Mouse (Mus musculus) ES-Bruce4 (cell line): Measurements from ENCODE around the gene Adamtsl1. TPM values are rescaled to one million over a fixed set of nuclear protein-coding genes. Genes with fewer than 3 reads are reported as not detected.

Experiments used
- H3K27ac ChIP-seq: 2 replicates; pipeline ENCODE4 v1.5.1; 2012; ENCODE audit warnings: low read length, inconsistent platforms; ENCODE audit not compliant: insufficient read depth
- H3K27me3 ChIP-seq: 2 replicates; pipeline ENCODE4 v1.6.1; 2012; ENCODE audit warnings: mild to moderate bottlenecking, low read length, inconsistent platforms; ENCODE audit not compliant: control insufficient read depth, poor library complexity, insufficient read depth, severe bottlenecking
- H3K36me3 ChIP-seq: 2 replicates; pipeline ENCODE4 v1.6.1; 2012; ENCODE audit warnings: inconsistent platforms, mild to moderate bottlenecking, low read length, moderate library complexity; ENCODE audit not compliant: control insufficient read depth, poor library complexity, insufficient read depth, severe bottlenecking
- H3K4me1 ChIP-seq: one replicate; pipeline ENCODE4 v1.8.1; 2011; ENCODE audit warnings: low read length; ENCODE audit not compliant: control insufficient read depth, insufficient read depth
- H3K4me3 ChIP-seq: 2 replicates; pipeline ENCODE4 v1.5.1; 2011; ENCODE audit warnings: low read depth, mild to moderate bottlenecking, low read length
- H3K9ac ChIP-seq: 2 replicates; pipeline ENCODE4 v1.6.1; 2012; ENCODE audit warnings: low read depth, mild to moderate bottlenecking, inconsistent platforms; ENCODE audit not compliant: poor library complexity, severe bottlenecking
- H3K9me3 ChIP-seq: replicated peaks from 2 replicates; pipeline ENCODE4 v1.6.1; 2012; ENCODE audit warnings: mild to moderate bottlenecking, low read length, inconsistent platforms; ENCODE audit not compliant: control insufficient read depth, poor library complexity, insufficient read depth, severe bottlenecking
- CTCF ChIP-seq: IDR thresholded peaks from one replicate; pipeline ENCODE4 v1.8.1; 2011; ENCODE audit warnings: low read depth, low read length
- EP300 ChIP-seq: IDR thresholded peaks from 2 replicates; pipeline ENCODE4 v1.6.1; 2011; ENCODE audit warnings: low read depth, low read length; ENCODE audit not compliant: insufficient read depth
- POLR2A ChIP-seq: IDR thresholded peaks from one replicate; pipeline ENCODE4 v1.8.1; 2011; ENCODE audit warnings: low read length; ENCODE audit not compliant: insufficient read depth
- polyA plus RNA-seq: library from polyadenylated mRNA; stranded (reverse); fragments of >200 nt; gene quantifications from 2 replicates; pipeline ENCODE4 v1.2.4, GENCODE M21; 2011; ENCODE audit warnings: low read depth; ENCODE audit not compliant: missing spikeins, insufficient read depth, insufficient read length

Adamtsl1 gene
- polyA plus RNA-seq, 1 experiment: 2.0 TPM

- H3K9ac ChIP-seq: no peak overlapping the region
- no peaks in the 10 kb centered on the region for H3K4me1 ChIP-seq
- no peaks in the 10 kb centered on the region for H3K27me3 ChIP-seq
- no peak overlapping the region for H3K4me3 ChIP-seq
- no peaks in the 10 kb centered on the region for H3K36me3 ChIP-seq
- H3K9me3 ChIP-seq: no peaks in the 10 kb centered on the region
- no peak overlapping the region for H3K27ac ChIP-seq
- no peak for TF ChIP-seq CTCF
These were observed 823.3 kb downstream of the Adamtsl1 start for GRCm38 (mm10) chr4:86337216-86337765.

- no peak for TF ChIP-seq EP300
- TF ChIP-seq CTCF: no peak
- TF ChIP-seq POLR2A: no peak
- H3K27ac ChIP-seq: no peak overlapping the region
- no peaks in the 10 kb centered on the region for H3K27me3 ChIP-seq
- H3K4me1 ChIP-seq: no peaks in the 10 kb centered on the region
- H3K36me3 ChIP-seq: no peaks in the 10 kb centered on the region
- no peak overlapping the region for H3K9ac ChIP-seq
- H3K9me3 ChIP-seq: no peaks in the 10 kb centered on the region
- H3K4me3 ChIP-seq: no peak overlapping the region
These were observed 835.4 kb downstream of the Adamtsl1 start for GRCm38 (mm10) chr4:86349341-86349740.

GRCm38 (mm10) chr4:86352121-86352520 lies 838.1 kb downstream of the Adamtsl1 start:
- H3K4me3 ChIP-seq: no peak overlapping the region
- H3K9ac ChIP-seq: no peak overlapping the region
- no peaks in the 10 kb centered on the region for H3K27me3 ChIP-seq
- no peaks in the 10 kb centered on the region for H3K36me3 ChIP-seq
- no peaks in the 10 kb centered on the region for H3K4me1 ChIP-seq
- H3K9me3 ChIP-seq: no peaks in the 10 kb centered on the region
- TF ChIP-seq CTCF (no peak), POLR2A (no peak), EP300 (no peak)
- no peak overlapping the region for H3K27ac ChIP-seq

GRCm38 (mm10) chr4:86353550-86353949 lies 839.6 kb downstream of the Adamtsl1 start:
- no peaks in the 10 kb centered on the region for H3K36me3 ChIP-seq
- no peak overlapping the region for H3K9ac ChIP-seq
- no peak overlapping the region for H3K4me3 ChIP-seq
- no peaks in the 10 kb centered on the region for H3K4me1 ChIP-seq
- TF ChIP-seq POLR2A (no peak), EP300 (no peak), CTCF (no peak)
- H3K27me3 ChIP-seq: no peaks in the 10 kb centered on the region
- no peaks in the 10 kb centered on the region for H3K9me3 ChIP-seq
- no peak overlapping the region for H3K27ac ChIP-seq

- H3K36me3 ChIP-seq: no peaks in the 10 kb centered on the region
- no peak overlapping the region for H3K27ac ChIP-seq
- TF ChIP-seq EP300 (no peak), CTCF (no peak), POLR2A (no peak)
- no peak overlapping the region for H3K4me3 ChIP-seq
- H3K4me1 ChIP-seq: no peaks in the 10 kb centered on the region
- H3K9ac ChIP-seq: no peak overlapping the region
- no peaks in the 10 kb centered on the region for H3K9me3 ChIP-seq
- H3K27me3 ChIP-seq: no peaks in the 10 kb centered on the region
These were observed 845.4 kb downstream of the Adamtsl1 start for GRCm38 (mm10) chr4:86359398-86359797.

- no peak for TF ChIP-seq EP300
- Histone ChIP-seq H3K27me3 (no peaks in the 10 kb centered on the region), H3K4me3 (no peak overlapping the region), H3K4me1 (no peaks in the 10 kb centered on the region), H3K9ac (no peak overlapping the region), H3K27ac (no peak overlapping the region), H3K9me3 (no peaks in the 10 kb centered on the region), H3K36me3 (no peaks in the 10 kb centered on the region)
These were observed 855.1 kb downstream of the Adamtsl1 start for GRCm38 (mm10) chr4:86369055-86369454.
